Mouse (Mus musculus) naive thymus-derived CD4-positive, alpha-beta T cell, adult 2 months (primary cell): ENCODE measurements around the gene Pitpnc1.

Experiments
- DNase-seq: peaks from one replicate; pipeline ENCODE4 v3.0.0-alpha.2; 2011; ENCODE audit warnings: low read depth

The Pitpnc1 gene

GRCm38 (mm10) chr11:107443121-107444095 lies 27.1 kb downstream of the Pitpnc1 start:
- peak; percentile 93 for DNase-seq

GRCm38 (mm10) chr11:107441050-107441449 lies 29.4 kb downstream of the Pitpnc1 start:
- DNase-seq, result no peak

- no peak for DNase-seq
These were observed 32.4 kb downstream of the Pitpnc1 start for GRCm38 (mm10) chr11:107438140-107438539.

GRCm38 (mm10) chr11:107437723-107438122 lies 32.8 kb downstream of the Pitpnc1 start:
- no peak for DNase-seq

- DNase-seq, result no peak
These were observed 34.6 kb downstream of the Pitpnc1 start for GRCm38 (mm10) chr11:107435776-107436449.

GRCm38 (mm10) chr11:107431197-107431965 lies 39.1 kb downstream of the Pitpnc1 start:
- DNase-seq, result no peak

- DNase-seq, result peak; percentile 76
These were observed 42.5 kb downstream of the Pitpnc1 start for GRCm38 (mm10) chr11:107428011-107428410.

- DNase-seq, result no peak
These were observed 46.3 kb downstream of the Pitpnc1 start for GRCm38 (mm10) chr11:107424176-107424575.

GRCm38 (mm10) chr11:107422356-107422754 lies 48.1 kb downstream of the Pitpnc1 start:
- DNase-seq, result no peak

GRCm38 (mm10) chr11:107421751-107422355 lies 48.6 kb downstream of the Pitpnc1 start:
- DNase-seq, result peak; percentile 51

GRCm38 (mm10) chr11:107419925-107420324 lies 50.6 kb downstream of the Pitpnc1 start:
- no peak for DNase-seq

GRCm38 (mm10) chr11:107417041-107417583 lies 53.4 kb downstream of the Pitpnc1 start:
- DNase-seq, result peak; percentile 92

GRCm38 (mm10) chr11:107416561-107416926 lies 54.0 kb downstream of the Pitpnc1 start:
- DNase-seq, result no peak

GRCm38 (mm10) chr11:107415901-107416560 lies 54.5 kb downstream of the Pitpnc1 start:
- DNase-seq, result no peak

GRCm38 (mm10) chr11:107414996-107415747 lies 55.3 kb downstream of the Pitpnc1 start:
- DNase-seq, result no peak

- no peak for DNase-seq
These were observed 57.2 kb downstream of the Pitpnc1 start for GRCm38 (mm10) chr11:107413251-107413655.

GRCm38 (mm10) chr11:107412128-107412527 lies 58.4 kb downstream of the Pitpnc1 start:
- no peak for DNase-seq

GRCm38 (mm10) chr11:107411576-107411975 lies 58.9 kb downstream of the Pitpnc1 start:
- no peak for DNase-seq

GRCm38 (mm10) chr11:107410804-107411203 lies 59.7 kb downstream of the Pitpnc1 start:
- DNase-seq, result no peak

GRCm38 (mm10) chr11:107410090-107410732 lies 60.3 kb downstream of the Pitpnc1 start:
- no peak for DNase-seq
